Mouse (Mus musculus) liver, adult 10 weeks (tissue): ENCODE results near the gene Trim44. TPM values are rescaled to one million over a fixed set of nuclear protein-coding genes. Genes with fewer than 3 reads are reported as not detected.

Source experiments
- polyA plus RNA-seq: library from polyadenylated mRNA; stranded (reverse); fragments of 350-450 nt; fragmentation: Illumina TruSeq; extraction: RNeasy Lipid Tissue Mini Kit (QIAGEN cat#74804); gene quantifications from one replicate; pipeline ENCODE4 v1.2.3, GENCODE M21; 2014; ENCODE audit warnings: low read depth, low replicate concordance

The Trim44 gene
- polyA plus RNA-seq = 47.0 TPM

DNA sequence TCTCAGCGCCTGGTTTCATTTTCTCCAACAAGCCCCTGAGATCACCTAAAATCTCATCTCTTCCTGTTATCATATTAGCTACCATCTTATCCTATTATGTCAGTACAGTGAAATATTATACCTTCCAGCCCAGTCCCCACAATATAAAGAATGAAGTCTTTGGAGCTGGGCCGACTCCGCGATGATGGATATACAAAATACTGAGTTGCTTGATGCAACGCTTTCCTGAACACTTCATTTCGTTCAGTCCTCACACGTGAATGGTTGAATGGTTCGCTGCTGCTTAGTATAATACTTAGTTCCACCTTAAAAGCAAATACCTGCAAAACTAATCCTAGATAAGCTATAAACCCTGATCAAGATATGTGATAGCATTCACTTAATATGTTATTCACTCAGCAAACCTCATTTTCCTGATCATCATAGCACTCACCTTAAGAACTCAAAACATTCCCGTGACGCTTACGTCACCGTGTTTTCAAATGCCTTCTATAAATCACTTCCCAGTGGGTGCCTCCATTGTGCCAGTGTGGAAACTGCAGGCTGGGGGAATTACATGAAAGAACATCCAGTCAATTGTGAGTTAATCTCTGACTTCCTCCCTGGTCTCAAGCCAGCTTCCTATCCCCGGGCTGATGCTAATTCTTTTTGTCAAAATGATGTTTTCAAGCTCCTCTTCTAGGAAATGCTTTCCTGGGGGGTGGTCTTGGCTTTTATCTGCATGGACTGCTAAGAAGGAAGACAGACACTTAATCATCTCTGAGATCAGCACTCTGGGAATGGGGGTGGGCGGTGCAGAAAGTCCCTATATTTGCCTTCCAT, at the start of gene Trim44:
TSS of gene Trim44 (minus strand) at position 466 of the 822 bp plus-strand sequence.

GRCm38 (mm10) chr2:102451671-102452549, 44.3 kb upstream of the Trim44 start, which contains the start of gene Fjx1:
TSS of gene Fjx1 (minus strand) at chr2:102452499.

Other genes with a start within 250 kb of the Trim44 start
- gene Ldlrad3, start 221.4 kb downstream of the Trim44 start, polyA plus RNA-seq = 8.8 TPM
- gene Fjx1, start 44.7 kb upstream of the Trim44 start, polyA plus RNA-seq = not detected
- gene Pamr1, start 142.2 kb upstream of the Trim44 start, polyA plus RNA-seq = 2.0 TPM